Mouse (Mus musculus): ENCODE measurements around the gene Arhgap17. TPM values are rescaled to one million over a fixed set of nuclear protein-coding genes. Genes with fewer than 3 reads are reported as not detected.

Arhgap17 gene
- polyA plus RNA-seq, 1 experiment from 2014 or later: 22.6 TPM

GRCm38 (mm10) chr7:123367218-123368150, 2.2 kb downstream of the Arhgap17 start:
- Histone ChIP-seq H3K4me3 (replicated peaks) (no peak overlapping the region), H3K9me3 (no peaks in the 10 kb centered on the region), H3K9ac (peak overlapping the region; percentile 38; the same call in 1 of the 2 replicates), H3K27ac (no peak overlapping the region), H3K36me3 (replicated peaks) (no peaks in the 10 kb centered on the region), H3K4me2 (peak overlapping the region; percentile 84), H3K4me1 (peaks cover 38% of the 10 kb centered on the region), H3K27me3 (no peaks in the 10 kb centered on the region)
- WGBS: 90% methylated on average over 16 of the region's 16 CpGs
- ATAC-seq (ENCODE audit: low FRiP score): no peak

DNA sequence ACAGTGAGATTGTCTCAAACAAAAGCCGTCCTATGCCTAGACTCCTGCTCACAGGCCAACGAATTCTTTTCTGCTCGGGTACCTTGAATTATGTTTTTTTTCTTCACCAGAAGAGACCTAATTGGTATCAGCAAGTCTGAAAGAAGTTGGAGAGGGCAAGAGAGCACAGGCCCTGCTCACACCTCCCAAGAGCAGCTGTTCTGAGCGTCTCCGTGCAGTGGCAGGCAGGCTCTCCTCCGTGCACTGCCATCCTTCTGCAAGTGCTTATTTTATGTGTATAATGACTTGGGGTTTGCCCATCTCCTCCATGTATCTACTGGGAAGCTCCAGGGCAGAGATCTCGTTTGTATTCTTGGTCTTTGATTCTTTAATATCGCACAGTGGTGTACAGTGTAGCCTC, 2.9 kb downstream of the Arhgap17 start:
- no peak overlapping the region for H3K4me2 ChIP-seq
- no peak overlapping the region for H3K27ac ChIP-seq
- no peaks in the 10 kb centered on the region for H3K27me3 ChIP-seq
- no peak overlapping the region for H3K9ac ChIP-seq
- no peak for ATAC-seq (ENCODE audit: low FRiP score)
- no peaks in the 10 kb centered on the region for H3K36me3 ChIP-seq (replicated peaks)
- no peaks in the 10 kb centered on the region for H3K9me3 ChIP-seq
- peaks cover 38% of the 10 kb centered on the region for H3K4me1 ChIP-seq
- no peak overlapping the region for H3K4me3 ChIP-seq (replicated peaks)
- WGBS: 74% methylated on average over 8 of the region's 8 CpGs

GRCm38 (mm10) chr7:123365876-123366741, 3.6 kb downstream of the Arhgap17 start:
- no peak overlapping the region for H3K4me3 ChIP-seq (replicated peaks)
- peaks cover 38% of the 10 kb centered on the region for H3K4me1 ChIP-seq
- no peaks in the 10 kb centered on the region for H3K36me3 ChIP-seq (replicated peaks)
- 0 out of 2 replicates have a peak overlapping the region, but pooled peaks have one; percentile 13 for H3K9ac ChIP-seq
- 80% methylated on average over 7 of the region's 7 CpGs for WGBS
- no peak overlapping the region for H3K27ac ChIP-seq
- ATAC-seq (ENCODE audit: low FRiP score): no peak
- no peaks in the 10 kb centered on the region for H3K9me3 ChIP-seq
- no peaks in the 10 kb centered on the region for H3K27me3 ChIP-seq
- no peak overlapping the region for H3K4me2 ChIP-seq

GRCm38 (mm10) chr7:123363971-123364370, 5.7 kb downstream of the Arhgap17 start:
- Histone ChIP-seq H3K9ac (no peak overlapping the region), H3K4me1 (peaks cover 34% of the 10 kb centered on the region), H3K4me2 (no peak overlapping the region), H3K36me3 (replicated peaks) (no peaks in the 10 kb centered on the region), H3K27me3 (no peaks in the 10 kb centered on the region), H3K4me3 (replicated peaks) (no peak overlapping the region), H3K27ac (no peak overlapping the region), H3K9me3 (no peaks in the 10 kb centered on the region)
- ATAC-seq (ENCODE audit: low FRiP score): no peak
- 94% methylated on average over 8 of the region's 8 CpGs for WGBS

DNA sequence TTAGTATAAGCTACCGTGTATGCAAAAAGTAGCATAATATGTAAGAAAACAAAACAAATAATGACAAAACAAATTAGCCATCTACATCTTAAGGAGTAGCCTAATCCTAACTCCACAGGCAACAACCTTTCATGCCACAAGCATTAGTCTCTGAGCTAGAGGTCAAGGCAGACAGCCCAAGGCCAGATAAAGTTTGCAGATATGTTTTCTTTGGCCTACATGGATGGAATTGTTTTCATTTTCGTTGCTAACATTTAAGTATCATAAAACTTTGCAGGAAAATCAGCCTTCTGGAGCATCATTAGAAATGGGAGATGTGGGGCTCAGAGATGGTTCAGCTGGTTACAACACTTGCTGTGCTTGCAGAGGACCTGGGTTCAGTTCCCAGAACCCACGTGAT, 6.9 kb downstream of the Arhgap17 start:
- Histone ChIP-seq H3K9ac (no peak overlapping the region), H3K27me3 (no peaks in the 10 kb centered on the region), H3K36me3 (replicated peaks) (no peaks in the 10 kb centered on the region), H3K27ac (no peak overlapping the region), H3K4me2 (no peak overlapping the region), H3K4me1 (peaks cover 23% of the 10 kb centered on the region), H3K9me3 (no peaks in the 10 kb centered on the region), H3K4me3 (replicated peaks) (no peak overlapping the region)
- 89% methylated on average over 3 of the region's 3 CpGs for WGBS
- no peak for ATAC-seq (ENCODE audit: low FRiP score)

- H3K4me3 ChIP-seq (replicated peaks): no peak overlapping the region
These were observed 8.3 kb downstream of the Arhgap17 start for GRCm38 (mm10) chr7:123361229-123361980.

GRCm38 (mm10) chr7:123360185-123360584, 9.5 kb downstream of the Arhgap17 start:
- no peaks in the 10 kb centered on the region for H3K9me3 ChIP-seq
- H3K4me1 ChIP-seq: peaks cover 6% of the 10 kb centered on the region
- no peak overlapping the region for H3K9ac ChIP-seq
- H3K4me3 ChIP-seq (replicated peaks): no peak overlapping the region
- no peak overlapping the region for H3K27ac ChIP-seq
- no peak overlapping the region for H3K4me2 ChIP-seq
- WGBS: 91% methylated on average over 5 of the region's 5 CpGs
- no peaks in the 10 kb centered on the region for H3K27me3 ChIP-seq
- ATAC-seq (ENCODE audit: low FRiP score): no peak
- H3K36me3 ChIP-seq (replicated peaks): no peaks in the 10 kb centered on the region

More at GRCm38 (mm10) chr7:123361229-123361980, 8.3 kb downstream of the Arhgap17 start:
- peaks cover 9% of the 10 kb centered on the region for H3K4me1 ChIP-seq
- H3K27me3 ChIP-seq: no peaks in the 10 kb centered on the region
- no peak overlapping the region for H3K4me2 ChIP-seq
- no peak for ATAC-seq (ENCODE audit: low FRiP score)
- H3K9ac ChIP-seq: no peak overlapping the region
- no peaks in the 10 kb centered on the region for H3K9me3 ChIP-seq
- WGBS: 92% methylated on average over 7 of the region's 7 CpGs
- no peak overlapping the region for H3K27ac ChIP-seq
- no peaks in the 10 kb centered on the region for H3K36me3 ChIP-seq (replicated peaks)

DNA sequence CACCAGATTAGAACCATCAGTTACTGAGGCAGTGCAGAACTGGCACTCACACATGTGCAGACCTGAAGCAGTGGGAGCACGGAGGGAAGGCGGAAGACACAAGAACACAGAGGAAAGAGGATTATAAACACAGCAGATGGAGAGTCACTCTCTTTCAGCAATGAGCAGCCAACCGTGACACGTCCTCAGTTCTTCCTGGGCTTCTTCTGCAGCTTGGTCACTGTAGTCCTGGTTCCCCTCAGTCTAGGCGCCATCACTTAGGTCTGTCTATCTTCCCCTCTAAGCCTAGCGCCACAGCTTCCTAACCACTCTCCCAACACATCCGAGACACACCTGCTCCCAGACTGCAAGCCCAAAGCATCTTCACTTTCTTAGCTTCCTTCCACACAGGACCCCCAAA, 10.6 kb downstream of the Arhgap17 start:
- Histone ChIP-seq H3K36me3 (replicated peaks) (no peaks in the 10 kb centered on the region), H3K4me1 (peaks cover 6% of the 10 kb centered on the region), H3K27me3 (no peaks in the 10 kb centered on the region), H3K4me3 (replicated peaks) (no peak overlapping the region), H3K27ac (no peak overlapping the region), H3K9ac (no peak overlapping the region), H3K9me3 (no peaks in the 10 kb centered on the region), H3K4me2 (no peak overlapping the region)
- no peak for ATAC-seq (ENCODE audit: low FRiP score)
- 57% methylated on average over 7 of the region's 7 CpGs for whole genome bisulfite sequencing

DNA sequence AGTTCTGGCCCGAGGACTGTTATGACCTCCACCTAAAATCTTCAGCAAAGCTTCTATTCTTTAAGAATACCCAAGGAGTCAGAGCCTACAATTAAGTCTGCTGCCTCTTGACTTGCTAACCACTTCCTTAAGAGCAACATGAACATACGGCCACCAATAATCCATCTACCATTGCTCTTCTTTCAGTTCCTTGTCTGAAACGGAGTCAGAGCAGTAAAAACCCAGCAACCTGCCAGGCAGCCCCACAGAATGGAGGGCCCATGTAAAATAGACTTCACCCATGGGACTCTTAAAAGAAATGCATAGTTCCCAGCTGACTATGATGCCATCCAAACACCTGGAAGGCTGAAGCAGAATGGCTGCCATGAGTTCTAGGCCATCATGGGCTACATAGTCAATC, 13.6 kb downstream of the Arhgap17 start:
- Histone ChIP-seq H3K36me3 (replicated peaks) (no peaks in the 10 kb centered on the region), H3K4me2 (no peak overlapping the region), H3K4me1 (peaks cover 6% of the 10 kb centered on the region), H3K27me3 (no peaks in the 10 kb centered on the region), H3K9ac (no peak overlapping the region), H3K4me3 (replicated peaks) (no peak overlapping the region), H3K27ac (no peak overlapping the region), H3K9me3 (no peaks in the 10 kb centered on the region)
- WGBS: 89% methylated on average over 3 of the region's 3 CpGs
- no peak for ATAC-seq (ENCODE audit: low FRiP score)

DNA sequence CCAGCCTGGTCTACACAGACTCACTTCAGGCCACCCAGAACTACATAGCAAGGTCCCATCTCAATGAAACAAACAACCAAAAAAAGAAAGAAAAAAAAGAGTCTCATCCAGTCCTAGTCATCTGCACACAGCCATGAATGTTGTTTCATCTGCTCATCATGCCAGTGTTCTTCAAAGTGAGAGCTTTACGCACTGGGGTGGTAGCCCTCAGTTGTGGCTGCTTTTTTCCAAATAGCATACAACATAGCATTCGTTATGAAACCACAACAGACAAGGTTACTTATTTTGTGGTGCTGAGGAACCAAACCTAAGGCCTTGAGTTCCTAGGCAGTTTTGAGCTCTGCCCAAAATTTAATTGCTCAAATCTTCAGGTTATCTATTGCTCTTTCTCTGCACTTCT, 14.9 kb downstream of the Arhgap17 start:
- Histone ChIP-seq H3K4me3 (replicated peaks) (no peak overlapping the region), H3K9me3 (no peaks in the 10 kb centered on the region), H3K9ac (no peak overlapping the region), H3K27ac (no peak overlapping the region), H3K4me2 (no peak overlapping the region), H3K27me3 (no peaks in the 10 kb centered on the region), H3K4me1 (peaks cover 9% of the 10 kb centered on the region), H3K36me3 (replicated peaks) (no peaks in the 10 kb centered on the region)
- 92% methylated on average over 2 of the region's 2 CpGs for WGBS
- no peak for ATAC-seq (ENCODE audit: low FRiP score)

GRCm38 (mm10) chr7:123354392-123354791, 15.3 kb downstream of the Arhgap17 start:
- H3K4me1 ChIP-seq: peaks cover 11% of the 10 kb centered on the region
- H3K9me3 ChIP-seq: no peaks in the 10 kb centered on the region
- H3K36me3 ChIP-seq (replicated peaks): no peaks in the 10 kb centered on the region
- no peak overlapping the region for H3K27ac ChIP-seq
- H3K4me2 ChIP-seq: no peak overlapping the region
- H3K9ac ChIP-seq: no peak overlapping the region
- H3K4me3 ChIP-seq (replicated peaks): no peak overlapping the region
- WGBS: 84% methylated on average over 5 of the region's 5 CpGs
- no peak for ATAC-seq (ENCODE audit: low FRiP score)
- no peaks in the 10 kb centered on the region for H3K27me3 ChIP-seq

DNA sequence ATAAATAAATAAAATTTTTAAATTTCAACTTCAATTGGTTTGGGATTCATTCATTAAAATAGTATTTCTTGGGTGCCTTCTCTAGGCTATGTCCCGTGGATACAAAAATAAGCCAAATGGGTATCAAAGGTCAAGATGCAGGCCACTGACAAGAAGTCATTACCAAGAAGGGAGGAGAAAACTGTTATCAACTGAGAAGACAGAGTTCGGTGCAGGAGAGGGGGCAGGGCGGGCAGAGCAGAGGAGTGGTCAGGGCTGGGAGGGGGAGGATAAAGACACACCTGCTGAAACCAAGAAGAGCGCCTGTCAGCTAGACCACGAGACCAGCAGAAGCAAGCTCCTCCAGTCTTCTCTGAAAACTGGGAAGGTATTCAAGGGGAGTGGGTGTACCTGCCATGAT, 15.8 kb downstream of the Arhgap17 start:
- no peaks in the 10 kb centered on the region for H3K36me3 ChIP-seq (replicated peaks)
- no peak overlapping the region for H3K4me3 ChIP-seq (replicated peaks)
- no peak for ATAC-seq (ENCODE audit: low FRiP score)
- 91% methylated on average over 5 of the region's 5 CpGs for WGBS
- no peak overlapping the region for H3K4me2 ChIP-seq
- H3K9ac ChIP-seq: no peak overlapping the region
- H3K27ac ChIP-seq: no peak overlapping the region
- no peaks in the 10 kb centered on the region for H3K27me3 ChIP-seq
- H3K4me1 ChIP-seq: peaks cover 6% of the 10 kb centered on the region
- H3K9me3 ChIP-seq: no peaks in the 10 kb centered on the region

Data from forebrain, embryonic 12.5 days (tissue).